Mouse (Mus musculus) CD4-positive helper T cell, adult 2 months (primary cell): Measurements from ENCODE around the gene Igfbp6.

Experiments
- DNase-seq: peaks from one replicate; pipeline ENCODE4 v3.0.0-alpha.2; 2012; ENCODE audit warnings: low read depth, missing footprints, low spot score

The Igfbp6 gene

DNA sequence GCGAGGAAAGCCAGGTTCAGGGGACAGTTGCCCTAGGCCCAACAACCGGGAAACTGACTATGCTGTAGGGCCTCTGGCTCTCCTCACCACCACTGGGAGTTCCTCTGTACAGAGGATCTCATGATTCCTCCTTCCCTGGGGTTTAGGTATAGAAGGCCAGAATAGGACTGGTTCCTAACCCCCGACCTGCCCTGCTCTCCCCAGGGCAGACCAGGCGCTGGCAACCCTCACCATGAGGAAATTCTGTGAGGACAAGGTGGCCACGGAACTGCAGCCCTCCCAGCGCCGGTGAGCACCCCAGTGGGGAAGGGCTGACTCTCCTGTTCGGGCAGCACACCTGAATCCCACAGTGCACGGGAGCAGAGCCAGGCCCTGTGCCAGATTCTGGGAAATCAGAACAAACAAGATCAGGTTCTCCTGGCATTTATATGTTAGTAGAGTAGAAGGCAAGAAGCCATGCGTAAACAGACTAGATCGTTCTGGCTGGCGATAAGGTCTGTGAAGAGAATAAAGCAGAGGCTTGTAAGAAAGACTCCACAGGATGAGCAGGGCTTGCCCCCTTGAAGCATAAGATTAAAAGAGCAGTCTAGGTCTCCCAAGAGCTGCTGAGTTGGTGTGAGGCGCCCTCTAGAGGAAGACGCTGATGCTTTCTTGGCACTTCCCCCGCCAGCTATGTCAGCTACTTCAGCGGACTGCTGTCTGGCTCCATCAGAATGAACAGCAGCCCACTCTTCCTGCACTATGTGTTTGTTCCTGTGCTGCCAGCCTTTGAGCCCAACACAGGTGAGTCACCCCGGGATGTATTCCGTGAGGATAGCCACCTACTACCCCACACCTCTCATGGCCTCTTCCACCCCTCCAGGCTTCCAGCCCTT, 35.3 kb upstream of the Igfbp6 start:
- peak; percentile 82 for DNase-seq

- no peak for DNase-seq
Observed at GRCm38 (mm10) chr15:102110271-102110670, 33.9 kb upstream of the Igfbp6 start.

GRCm38 (mm10) chr15:102110701-102111494, 33.3 kb upstream of the Igfbp6 start:
- no peak for DNase-seq

DNA sequence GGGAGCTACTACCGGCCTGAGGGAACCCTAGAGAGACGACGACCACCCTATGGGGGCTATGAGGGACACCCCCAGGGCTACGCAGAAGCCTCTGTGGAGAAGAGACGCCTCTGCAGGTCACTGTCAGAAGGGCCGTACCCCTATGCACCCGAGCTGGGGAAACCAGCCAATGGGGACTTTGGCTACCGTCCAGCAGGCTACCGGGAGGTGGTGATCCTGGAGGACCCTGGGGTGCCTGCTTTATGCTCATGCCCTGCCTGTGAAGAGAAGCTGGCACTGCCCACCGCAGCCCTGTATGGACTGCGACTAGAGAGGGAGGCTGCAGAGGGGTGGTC, 32.7 kb upstream of the Igfbp6 start:
- no peak for DNase-seq

DNA sequence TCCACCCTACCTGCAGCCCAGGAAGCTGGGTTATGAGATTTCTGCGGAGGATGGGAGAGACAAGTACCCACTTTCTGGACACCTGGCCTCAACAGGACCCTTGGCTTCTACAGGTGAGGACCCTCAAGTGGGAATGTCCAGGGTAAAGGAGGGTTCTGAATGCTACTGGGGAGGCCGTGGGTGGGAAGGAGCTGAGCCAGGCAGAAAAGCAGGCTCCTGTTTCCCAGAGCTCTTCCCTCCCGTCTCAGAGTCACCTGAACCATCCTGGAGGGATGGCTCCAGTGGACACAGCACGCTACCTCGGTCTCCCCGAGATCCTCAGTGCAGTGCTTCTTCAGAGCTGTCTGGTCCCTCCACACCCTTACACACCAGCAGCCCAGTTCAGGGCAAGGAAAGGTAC, 32.0 kb upstream of the Igfbp6 start:
- DNase-seq: no peak

DNA sequence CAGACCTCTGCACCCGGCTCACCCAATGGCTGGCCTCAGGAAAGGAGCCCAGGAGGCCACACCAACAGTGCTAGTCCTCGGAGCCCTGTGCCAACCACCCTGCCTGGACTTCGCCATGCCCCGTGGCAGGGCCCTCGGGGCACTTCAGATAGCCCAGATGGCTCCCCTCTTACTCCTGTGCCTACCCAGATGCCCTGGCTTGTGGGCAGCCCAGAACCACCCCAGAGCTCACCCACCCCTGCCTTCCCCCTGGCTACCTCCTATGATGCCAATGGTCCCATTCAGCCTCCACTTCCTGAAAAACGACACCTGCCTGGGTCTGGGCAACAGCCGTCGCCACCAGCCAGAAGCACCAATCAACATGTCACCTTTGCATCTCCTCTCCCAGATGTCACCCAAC, 31.3 kb upstream of the Igfbp6 start:
- DNase-seq: no peak

DNA sequence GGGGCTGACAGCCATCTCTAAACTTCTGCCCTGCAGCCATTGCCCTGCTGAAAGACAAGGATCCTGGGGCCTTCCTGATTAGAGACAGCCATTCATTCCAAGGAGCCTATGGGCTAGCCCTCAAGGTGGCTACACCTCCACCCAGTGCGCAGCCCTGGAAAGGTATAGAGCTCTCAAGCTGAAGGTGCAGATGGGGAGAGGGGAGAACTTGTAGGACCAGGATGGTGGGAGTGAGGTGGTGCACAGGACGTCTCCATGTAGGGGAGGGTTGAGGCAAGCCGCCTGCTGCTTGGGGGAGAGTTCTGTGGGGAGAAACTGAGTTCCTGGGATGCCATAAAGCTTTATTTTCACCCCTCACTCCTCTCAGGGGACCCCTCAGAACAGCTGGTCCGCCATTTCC, 30.5 kb upstream of the Igfbp6 start:
- DNase-seq: no peak

- DNase-seq: no peak
Observed at GRCm38 (mm10) chr15:102114651-102115260, 29.4 kb upstream of the Igfbp6 start.

DNA sequence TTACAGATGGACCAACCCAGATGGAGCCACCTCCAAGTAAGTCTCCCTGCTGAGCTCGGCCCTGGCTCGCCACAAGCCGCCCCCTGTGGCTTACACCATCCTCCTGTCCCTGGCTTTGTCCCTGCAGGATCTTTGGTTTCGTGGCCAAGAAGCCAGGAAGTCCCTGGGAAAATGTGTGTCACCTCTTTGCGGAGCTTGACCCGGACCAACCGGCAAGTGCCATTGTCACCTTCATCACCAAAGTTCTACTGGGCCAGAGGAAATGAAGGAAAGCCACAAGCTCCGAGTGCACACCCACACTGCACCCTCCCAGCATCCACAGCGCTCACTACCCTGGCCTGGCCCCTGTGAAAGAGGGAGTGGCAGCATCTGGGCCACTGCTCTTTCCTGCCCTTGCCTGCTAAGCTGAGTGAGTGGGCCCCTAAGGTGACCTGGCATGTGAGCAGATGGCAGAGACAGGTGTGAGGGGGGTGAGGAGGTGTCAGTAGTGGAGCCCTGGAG, 28.4 kb upstream of the Igfbp6 start:
- peak; percentile 70 for DNase-seq

DNA sequence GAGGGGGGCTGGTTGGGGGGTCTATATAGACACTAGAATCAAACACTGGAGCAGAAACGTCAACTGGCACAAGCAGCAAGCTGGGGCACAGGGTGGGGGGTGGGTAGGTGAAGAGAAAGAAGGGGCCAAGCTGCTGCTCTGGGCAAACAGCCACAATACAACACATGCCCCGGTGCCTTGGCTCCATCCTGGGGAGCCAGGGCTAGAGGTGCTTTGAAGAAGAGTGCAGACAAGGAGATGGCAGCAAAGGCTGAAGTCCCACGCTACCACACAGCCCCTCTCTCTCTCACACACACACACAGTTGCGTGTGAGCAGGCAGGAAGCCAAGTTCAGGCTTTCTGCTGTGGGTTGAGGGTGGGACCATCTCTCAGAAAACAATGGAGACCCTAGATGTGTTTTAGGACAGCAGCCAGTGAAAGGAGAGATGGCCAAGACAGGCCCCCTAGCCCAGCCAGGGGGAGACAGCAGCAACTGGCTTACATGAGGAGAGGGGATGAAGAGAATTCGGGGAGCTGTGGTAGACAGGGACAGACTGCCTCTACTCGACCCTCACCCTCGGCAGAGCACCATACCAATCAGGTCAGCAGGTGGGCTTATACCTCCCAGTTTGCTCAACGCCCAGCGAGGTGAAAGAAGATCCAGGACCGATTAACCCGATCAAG, 27.3 kb upstream of the Igfbp6 start:
- no peak for DNase-seq

DNA sequence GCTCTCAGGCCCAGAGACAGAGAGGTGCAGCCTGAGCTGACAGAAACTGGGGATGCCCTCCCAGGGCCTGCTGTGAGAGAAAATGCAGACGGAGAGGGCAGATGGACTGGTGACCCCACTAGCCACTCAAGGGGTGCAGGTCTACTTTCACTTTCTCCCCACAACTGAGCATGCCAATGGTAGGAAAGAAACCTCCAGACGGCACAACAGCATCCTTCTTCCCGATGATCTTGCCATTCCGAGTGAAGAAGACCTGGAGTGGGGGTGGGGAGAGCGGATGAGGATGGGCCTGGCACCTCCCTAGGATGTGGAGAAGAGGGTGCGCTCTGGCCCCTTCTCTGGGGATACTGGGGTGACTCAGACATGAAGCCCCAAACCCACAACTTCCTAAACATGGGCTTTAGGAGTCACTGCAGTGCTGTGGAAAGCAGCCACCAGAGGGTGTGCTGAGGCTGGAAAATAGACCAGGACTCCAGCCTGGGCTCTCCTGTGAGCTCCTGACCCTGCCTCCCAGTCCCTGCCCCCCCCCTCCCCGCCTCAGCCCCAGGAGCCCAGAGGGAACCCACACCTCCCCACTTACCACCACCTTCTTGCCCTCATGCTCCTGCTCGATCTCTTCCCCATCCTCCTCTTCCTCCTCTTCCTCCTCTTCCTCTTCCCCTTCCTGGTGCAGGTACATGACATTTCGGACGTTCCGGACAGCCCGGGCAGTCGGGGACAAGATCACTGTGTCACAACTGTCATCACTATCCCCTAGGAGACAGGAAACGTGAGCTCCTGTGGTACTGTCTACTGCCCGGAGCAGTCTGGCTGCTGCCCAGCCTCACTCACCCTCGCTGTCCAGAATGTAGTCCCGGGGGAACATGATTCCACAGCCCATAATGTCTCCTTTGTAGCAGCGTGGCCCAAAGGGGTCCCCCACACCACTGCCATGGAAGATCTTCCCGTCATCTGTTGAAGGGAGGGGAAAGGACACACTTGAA, 26.4 kb upstream of the Igfbp6 start:
- DNase-seq: no peak

DNA sequence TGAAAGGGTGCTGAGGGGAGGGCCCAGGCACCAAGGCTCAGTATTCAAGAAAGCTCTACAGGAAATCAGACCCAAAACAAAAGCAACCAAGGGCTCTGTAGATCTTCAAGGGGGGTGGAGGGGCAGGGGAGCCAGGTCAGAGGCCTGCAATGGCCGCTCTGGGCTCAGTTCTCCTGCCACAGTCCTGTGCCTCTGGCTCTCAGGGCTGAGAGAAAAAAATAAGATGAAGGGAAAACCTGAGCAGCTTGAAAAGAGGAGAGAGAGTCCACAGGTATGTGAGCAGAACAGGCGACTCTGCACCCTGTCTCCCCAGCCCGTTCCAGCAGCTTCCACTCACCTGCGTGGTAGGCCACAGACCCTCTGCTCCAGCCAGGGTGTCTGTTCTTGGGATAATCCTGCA, 25.6 kb upstream of the Igfbp6 start:
- DNase-seq: no peak

GRCm38 (mm10) chr15:102119121-102119830, 24.9 kb upstream of the Igfbp6 start:
- no peak for DNase-seq

DNA sequence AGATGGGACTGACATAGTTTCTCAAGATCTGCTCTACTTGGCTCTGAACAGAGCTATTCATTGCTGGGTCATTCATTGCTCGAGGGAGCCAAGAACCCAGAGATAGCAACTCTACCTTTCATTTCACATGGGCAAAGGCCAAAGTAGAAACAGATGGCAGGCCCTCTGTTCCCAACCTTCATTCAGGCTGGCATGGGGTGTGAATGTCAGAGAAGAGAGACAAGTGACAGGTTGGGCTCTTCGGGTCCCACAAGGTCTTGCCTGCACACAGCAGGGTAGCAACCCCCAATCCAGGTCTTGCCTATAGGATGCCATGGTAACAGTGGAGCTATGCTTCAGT, 24.4 kb upstream of the Igfbp6 start:
- DNase-seq: no peak

DNA sequence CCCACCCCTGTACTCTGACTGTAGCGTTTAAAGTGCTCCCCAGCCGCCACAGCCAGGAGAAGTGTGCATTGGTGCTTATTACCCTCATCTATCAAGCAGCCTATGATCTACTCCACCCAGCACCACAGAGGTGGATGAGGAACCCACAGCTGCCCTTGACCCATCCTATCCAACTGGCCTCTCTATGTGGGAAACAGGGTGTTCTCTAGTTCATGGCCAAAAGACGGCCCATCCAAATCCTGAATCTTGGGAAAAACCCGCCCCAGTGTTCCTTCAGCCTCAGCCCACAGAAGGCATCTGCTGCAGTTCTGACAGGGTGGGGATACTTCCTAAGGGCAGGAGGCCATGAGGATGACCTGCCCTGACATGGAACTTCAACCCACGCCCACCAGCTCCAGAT, 23.6 kb upstream of the Igfbp6 start:
- DNase-seq: no peak

DNA sequence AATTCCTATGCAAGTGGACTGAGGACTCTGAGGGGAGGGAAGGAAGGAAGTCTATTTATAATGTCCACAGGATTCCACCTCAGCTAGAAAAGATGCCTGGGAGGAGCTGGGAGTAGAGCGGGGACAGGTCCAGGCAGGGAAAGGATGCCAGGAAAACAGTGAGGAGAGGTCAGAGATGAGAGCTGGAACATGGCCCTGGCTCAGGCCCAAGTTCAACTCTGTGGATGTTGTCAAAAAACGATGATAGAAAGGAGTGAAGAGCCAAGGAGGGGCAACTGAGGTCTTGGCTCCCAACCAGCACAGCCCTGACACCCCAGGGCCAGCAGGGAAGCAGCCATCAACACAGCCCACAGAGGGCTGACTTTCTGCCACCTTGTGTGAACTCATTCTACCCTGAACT, 17.9 kb upstream of the Igfbp6 start:
- no peak for DNase-seq

- no peak for DNase-seq
Observed at GRCm38 (mm10) chr15:102133314-102133713, 10.8 kb upstream of the Igfbp6 start.

GRCm38 (mm10) chr15:102134709-102135108, 9.5 kb upstream of the Igfbp6 start:
- no peak for DNase-seq

DNA sequence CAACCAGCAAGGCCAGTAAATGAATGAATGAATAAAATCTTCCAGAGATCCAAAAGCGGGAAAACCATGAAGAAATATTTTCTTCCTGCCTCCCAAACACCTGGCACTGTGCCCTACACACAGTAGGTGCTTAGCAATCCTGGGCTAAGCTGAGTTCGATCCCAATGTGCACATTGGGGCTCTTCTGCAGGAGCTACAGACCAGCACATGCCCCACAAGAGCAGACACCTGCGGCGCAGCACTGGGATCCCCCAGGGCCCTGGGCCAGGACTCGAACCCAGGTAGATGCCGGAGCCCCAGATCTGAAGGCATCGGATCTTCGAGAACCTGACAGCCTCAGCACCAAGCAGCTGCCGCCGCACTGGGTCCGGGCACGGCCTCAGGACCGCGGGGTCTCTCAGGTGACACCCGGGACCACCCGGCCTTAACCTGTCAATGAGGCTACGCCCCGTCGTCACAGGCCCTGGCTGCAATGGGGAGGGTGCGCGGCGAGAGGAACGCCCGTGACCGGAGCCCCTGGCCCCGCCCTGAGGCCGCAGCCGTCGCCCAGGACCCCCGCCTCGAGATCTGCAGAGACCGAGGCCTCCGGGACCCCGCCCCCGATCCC, 8.5 kb upstream of the Igfbp6 start:
- DNase-seq: no peak
